Mouse (Mus musculus): ENCODE measurements around the gene Kctd18. TPM values are rescaled to one million over a fixed set of nuclear protein-coding genes. Genes with fewer than 3 reads are reported as not detected.
"Not testable (repeated sequence)": the region's sequence is repeated elsewhere in the genome, so short reads cannot be mapped to it uniquely, and the experiment has no call there.

Gene Kctd18
- polyA plus RNA-seq, 1 experiment, result 8.8 TPM

DNA sequence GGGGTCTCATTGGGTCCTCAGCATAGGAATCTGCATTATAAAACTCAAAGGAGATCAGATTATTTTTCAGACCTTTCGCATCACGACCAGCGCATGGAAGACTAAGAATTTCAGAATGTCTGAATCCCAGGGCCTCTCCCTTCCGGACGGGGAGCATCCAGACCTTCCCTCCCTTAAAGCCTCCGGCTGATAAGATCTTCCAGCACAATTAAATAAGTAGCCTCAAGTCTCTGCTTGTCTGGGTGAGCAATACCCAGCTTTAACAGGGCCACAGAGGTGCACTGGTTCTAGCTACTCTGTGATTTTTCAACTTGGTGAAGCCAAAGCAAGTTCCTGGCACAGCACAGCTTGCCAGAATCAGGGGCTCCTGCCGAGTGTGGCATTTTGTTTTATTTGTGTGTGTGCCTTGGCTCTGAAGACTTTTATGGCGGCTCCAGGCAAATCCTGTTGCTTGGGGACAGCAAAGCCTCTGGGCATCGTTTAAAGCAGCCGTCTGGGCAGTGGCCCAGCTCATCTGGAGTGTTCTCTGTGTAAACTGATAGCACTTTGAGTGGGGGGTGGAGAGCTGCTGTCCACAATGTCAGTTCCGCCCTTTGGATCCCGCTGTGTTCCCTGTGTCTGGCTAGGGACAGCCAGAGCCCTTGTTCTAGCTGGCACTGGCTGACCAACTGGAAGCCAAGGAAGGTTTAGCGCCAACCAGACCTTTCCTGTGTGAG, 11.6 kb upstream of the Kctd18 start:
- Histone ChIP-seq H3K4me1 (ENCODE audit: control insufficient read depth, insufficient read depth, low read length) (peaks cover 5% of the 10 kb centered on the region), H3K27me3 (ENCODE audit: control insufficient read depth, insufficient read depth, low read length) (no peaks in the 10 kb centered on the region), H3K27ac (ENCODE audit: control insufficient read depth, insufficient read depth, low read depth, low read length) (peak overlapping the region; percentile 71), H3K4me3 (ENCODE audit: control insufficient read depth, low read depth, low read length) (peak overlapping the region; percentile 44), H3K36me3 (ENCODE audit: control insufficient read depth, insufficient read depth, low read length) (no peaks in the 10 kb centered on the region)
- no peak for TF ChIP-seq POLR2A (IDR thresholded peaks at IDR 0.05; ENCODE audit: control insufficient read depth, low read depth, low read length)
- no peak for TF ChIP-seq CTCF (IDR thresholded peaks at IDR 0.05; ENCODE audit: control insufficient read depth, insufficient read depth, insufficient replicate concordance, low read depth, low read length)

DNA sequence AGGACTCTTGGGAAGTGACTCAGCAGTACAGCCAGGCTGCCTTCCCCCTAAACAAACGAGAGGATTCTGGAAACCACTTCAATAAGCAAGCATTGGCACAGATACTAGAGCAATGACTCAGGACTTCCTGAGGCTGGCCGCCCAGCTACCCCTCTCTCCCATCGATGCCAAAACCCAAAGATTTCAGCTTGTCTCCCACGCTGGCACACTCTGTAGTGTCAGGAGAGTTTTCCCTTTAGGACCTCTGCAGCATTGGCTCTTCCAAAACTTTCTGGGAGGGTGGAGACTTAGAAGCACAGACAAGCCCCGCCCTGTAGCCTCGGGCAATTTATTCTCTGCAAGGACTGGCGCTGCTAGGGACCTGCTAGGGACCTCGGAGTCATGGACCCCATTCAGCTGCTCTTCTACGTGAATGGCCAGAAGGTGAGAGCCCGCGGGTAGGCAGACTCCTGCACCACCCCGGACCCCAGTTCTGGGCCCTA, 10.9 kb upstream of the Kctd18 start, which contains the start of gene Aox1:
Gene Aox1 (plus strand): TSS at position 296 of the 482 bp plus-strand sequence.
- Histone ChIP-seq H3K4me1 (ENCODE audit: control insufficient read depth, insufficient read depth, low read length) (peaks cover 5% of the 10 kb centered on the region), H3K27ac (ENCODE audit: control insufficient read depth, insufficient read depth, low read depth, low read length) (peak within 1 kb of the TSS; percentile 71), H3K4me3 (ENCODE audit: control insufficient read depth, low read depth, low read length) (peak within 1 kb of the TSS; percentile 44), H3K36me3 (ENCODE audit: control insufficient read depth, insufficient read depth, low read length) (no peaks in the 10 kb centered on the region), H3K27me3 (ENCODE audit: control insufficient read depth, insufficient read depth, low read length) (no peaks in the 10 kb centered on the region)
- no peak for TF ChIP-seq CTCF (IDR thresholded peaks at IDR 0.05; ENCODE audit: control insufficient read depth, insufficient read depth, insufficient replicate concordance, low read depth, low read length)
- TF ChIP-seq POLR2A (IDR thresholded peaks at IDR 0.05; ENCODE audit: control insufficient read depth, low read depth, low read length), result peak; percentile 38; the same call in 1 of the 2 replicates

- Histone ChIP-seq H3K27ac (ENCODE audit: control insufficient read depth, insufficient read depth, low read depth, low read length) (no peak overlapping the region), H3K4me3 (ENCODE audit: control insufficient read depth, low read depth, low read length) (no peak overlapping the region), H3K27me3 (ENCODE audit: control insufficient read depth, insufficient read depth, low read length) (no peaks in the 10 kb centered on the region), H3K36me3 (ENCODE audit: control insufficient read depth, insufficient read depth, low read length) (no peaks in the 10 kb centered on the region; the same call in none of the 2 replicates), H3K4me1 (ENCODE audit: control insufficient read depth, insufficient read depth, low read length) (peaks cover 5% of the 10 kb centered on the region)
- TF ChIP-seq CTCF (IDR thresholded peaks at IDR 0.05; ENCODE audit: control insufficient read depth, insufficient read depth, insufficient replicate concordance, low read depth, low read length), result no peak
- no peak for TF ChIP-seq POLR2A (IDR thresholded peaks at IDR 0.05; ENCODE audit: control insufficient read depth, low read depth, low read length)
These were observed 9.0 kb upstream of the Kctd18 start for GRCm38 (mm10) chr1:58027707-58028106.

DNA sequence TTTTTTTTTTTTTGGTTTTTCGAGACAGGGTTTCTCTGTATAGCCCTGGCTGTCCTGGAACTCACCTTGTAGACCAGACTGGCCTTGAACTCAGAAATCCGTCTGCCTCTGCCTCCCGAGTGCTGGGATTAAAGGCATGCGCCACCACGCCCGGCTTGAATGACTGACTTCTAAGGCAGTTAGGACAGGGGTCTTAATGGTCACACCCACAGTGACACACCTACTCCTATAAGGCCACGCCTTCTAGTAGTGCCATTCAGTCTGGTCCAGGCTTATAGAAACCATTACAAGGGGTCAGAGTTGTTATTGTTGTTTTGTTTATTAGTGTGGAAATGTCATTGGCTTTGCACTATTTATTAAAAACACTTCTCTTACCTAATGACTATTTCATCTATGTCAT, 12.4 kb downstream of the Kctd18 start:
- H3K4me3 ChIP-seq (ENCODE audit: control insufficient read depth, low read depth, low read length); H3K27ac ChIP-seq (ENCODE audit: control insufficient read depth, insufficient read depth, low read depth, low read length); H3K4me1 ChIP-seq (ENCODE audit: control insufficient read depth, insufficient read depth, low read length); H3K36me3 ChIP-seq (ENCODE audit: control insufficient read depth, insufficient read depth, low read length); H3K27me3 ChIP-seq (ENCODE audit: control insufficient read depth, insufficient read depth, low read length): not testable (repeated sequence)

DNA sequence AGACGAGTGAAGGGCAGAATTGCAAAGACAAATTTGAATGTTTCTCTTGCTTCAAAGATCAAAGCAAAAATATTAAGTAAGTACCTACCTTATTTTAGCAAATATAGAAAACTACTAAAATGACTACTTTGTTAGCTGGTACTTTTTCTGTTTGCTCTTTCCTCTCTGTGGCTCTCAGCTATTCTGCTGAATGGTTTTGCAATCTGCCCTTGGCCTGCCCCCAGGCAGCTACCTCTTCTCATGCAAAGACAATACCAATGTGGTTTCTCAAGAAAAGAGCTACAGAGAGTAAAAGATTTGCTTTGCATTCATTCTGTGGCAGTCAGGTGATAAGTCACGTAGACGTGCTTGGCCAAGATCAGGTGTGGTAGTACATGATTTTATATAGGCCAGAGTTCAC, 20.6 kb downstream of the Kctd18 start:
- Histone ChIP-seq H3K27me3 (ENCODE audit: control insufficient read depth, insufficient read depth, low read length) (no peaks in the 10 kb centered on the region), H3K27ac (ENCODE audit: control insufficient read depth, insufficient read depth, low read depth, low read length) (no peak overlapping the region), H3K4me3 (ENCODE audit: control insufficient read depth, low read depth, low read length) (no peak overlapping the region), H3K36me3 (ENCODE audit: control insufficient read depth, insufficient read depth, low read length) (no peaks in the 10 kb centered on the region), H3K4me1 (ENCODE audit: control insufficient read depth, insufficient read depth, low read length) (peaks cover 8% of the 10 kb centered on the region)
- TF ChIP-seq CTCF (IDR thresholded peaks at IDR 0.05; ENCODE audit: control insufficient read depth, insufficient read depth, insufficient replicate concordance, low read depth, low read length) (no peak), POLR2A (IDR thresholded peaks at IDR 0.05; ENCODE audit: control insufficient read depth, low read depth, low read length) (no peak)

- H3K27ac ChIP-seq (ENCODE audit: control insufficient read depth, insufficient read depth, low read depth, low read length), result peak overlapping the region; percentile 93
- H3K27me3 ChIP-seq (ENCODE audit: control insufficient read depth, insufficient read depth, low read length), result no peaks in the 10 kb centered on the region
These were observed 22.6 kb downstream of the Kctd18 start for GRCm38 (mm10) chr1:57996133-57996615.

GRCm38 (mm10) chr1:57995432-57996132, 23.2 kb downstream of the Kctd18 start, which contains the start of gene Sgo2a:
Gene Sgo2a, plus strand, starts transcription at chr1:57995971.
- no peaks in the 10 kb centered on the region for H3K27me3 ChIP-seq (ENCODE audit: control insufficient read depth, insufficient read depth, low read length)
- peak within 1 kb of the TSS; percentile 95 for H3K4me3 ChIP-seq (ENCODE audit: control insufficient read depth, low read depth, low read length)

More at GRCm38 (mm10) chr1:57996133-57996615, 22.6 kb downstream of the Kctd18 start:
- Histone ChIP-seq H3K4me1 (ENCODE audit: control insufficient read depth, insufficient read depth, low read length) (peaks cover 8% of the 10 kb centered on the region), H3K36me3 (ENCODE audit: control insufficient read depth, insufficient read depth, low read length) (no peaks in the 10 kb centered on the region), H3K4me3 (ENCODE audit: control insufficient read depth, low read depth, low read length) (peak overlapping the region; percentile 95)
- TF ChIP-seq POLR2A (IDR thresholded peaks at IDR 0.05; ENCODE audit: control insufficient read depth, low read depth, low read length) (no peak), CTCF (IDR thresholded peaks at IDR 0.05; ENCODE audit: control insufficient read depth, insufficient read depth, insufficient replicate concordance, low read depth, low read length) (no peak)

More at GRCm38 (mm10) chr1:57995432-57996132, 23.2 kb downstream of the Kctd18 start, which contains the start of gene Sgo2a:
- H3K4me1 ChIP-seq (ENCODE audit: control insufficient read depth, insufficient read depth, low read length), result peaks cover 8% of the 10 kb centered on the region
- peak; percentile 88 for TF ChIP-seq POLR2A (IDR thresholded peaks at IDR 0.05; ENCODE audit: control insufficient read depth, low read depth, low read length)
- no peak for TF ChIP-seq CTCF (IDR thresholded peaks at IDR 0.05; ENCODE audit: control insufficient read depth, insufficient read depth, insufficient replicate concordance, low read depth, low read length)
- peak within 1 kb of the TSS; percentile 93 for H3K27ac ChIP-seq (ENCODE audit: control insufficient read depth, insufficient read depth, low read depth, low read length)
- no peaks in the 10 kb centered on the region for H3K36me3 ChIP-seq (ENCODE audit: control insufficient read depth, insufficient read depth, low read length)
